Mouse (Mus musculus) left cerebral cortex, adult 2 months (tissue): ENCODE results near the gene Plekhj1. TPM values are rescaled to one million over a fixed set of nuclear protein-coding genes. Genes with fewer than 3 reads are reported as not detected.
"Not testable (repeated sequence)": the region's sequence is repeated elsewhere in the genome, so short reads cannot be mapped to it uniquely, and the experiment has no call there.

ENCODE experiments used
- DNase-seq, 2 experiments: peaks; one replicate each; pipeline ENCODE4 v3.0.0; 2021 to 2022; ENCODE audit warnings: low spot score in 2 of 2, mixed read lengths in 1 of 2; ENCODE audit errors: extremely low spot score in 1 of 2
- H3K27ac ChIP-seq: fragments of 200-600 bp; 2 replicates; pipeline ENCODE4 v1.8.1; 2022
- H3K4me3 ChIP-seq: fragments of 200-600 bp; 2 replicates; pipeline ENCODE4 v1.8.1; 2022
- CTCF ChIP-seq: fragments of 200-600 bp; IDR thresholded peaks from 2 replicates; pipeline ENCODE4 v1.8.1; 2022; ENCODE audit warnings: antibody characterized with exemption, mild to moderate bottlenecking, moderate library complexity
- intact Hi-C: fragments of 180-260 bp; cut with DNase I; formaldehyde crosslinking; loops from one replicate; pipeline ENCODE4 v1.15.1; 2025
- total RNA-seq, 2 experiments: library from RNA; stranded (reverse); gene quantifications; 2 replicates each; pipeline ENCODE4 v1.2.3; 2021

The Plekhj1 gene
- total RNA-seq, 2 experiments from 2014 or later = 68.2 to 71.0 TPM

- H3K27ac ChIP-seq = no peak overlapping the region
- no peak for DNase-seq
- H3K4me3 ChIP-seq = no peak overlapping the region
- TF ChIP-seq CTCF = no peak
- intact Hi-C loops = no loop called here
Measured at GRCm38 (mm10) chr10:80836949-80837379, 38.5 kb upstream of the Plekhj1 start.

- no peak for TF ChIP-seq CTCF
- H3K27ac ChIP-seq = no peak overlapping the region
- no peak for DNase-seq
- intact Hi-C loops = no loop called here
- H3K4me3 ChIP-seq = no peak overlapping the region
Measured at GRCm38 (mm10) chr10:80835617-80836016, 37.2 kb upstream of the Plekhj1 start.

GRCm38 (mm10) chr10:80832818-80833217 lies 34.4 kb upstream of the Plekhj1 start:
- H3K27ac ChIP-seq = no peak overlapping the region
- intact Hi-C loops = no loop called here
- TF ChIP-seq CTCF = no peak

GRCm38 (mm10) chr10:80831136-80831535 lies 32.7 kb upstream of the Plekhj1 start:
- intact Hi-C loops = no loop called here
- no peak for TF ChIP-seq CTCF
- DNase-seq = no peak
- H3K27ac ChIP-seq = no peak overlapping the region
- no peak overlapping the region for H3K4me3 ChIP-seq

More at GRCm38 (mm10) chr10:80832818-80833217, 34.4 kb upstream of the Plekhj1 start:
- H3K4me3 ChIP-seq = no peak overlapping the region
- DNase-seq = no peak

DNA sequence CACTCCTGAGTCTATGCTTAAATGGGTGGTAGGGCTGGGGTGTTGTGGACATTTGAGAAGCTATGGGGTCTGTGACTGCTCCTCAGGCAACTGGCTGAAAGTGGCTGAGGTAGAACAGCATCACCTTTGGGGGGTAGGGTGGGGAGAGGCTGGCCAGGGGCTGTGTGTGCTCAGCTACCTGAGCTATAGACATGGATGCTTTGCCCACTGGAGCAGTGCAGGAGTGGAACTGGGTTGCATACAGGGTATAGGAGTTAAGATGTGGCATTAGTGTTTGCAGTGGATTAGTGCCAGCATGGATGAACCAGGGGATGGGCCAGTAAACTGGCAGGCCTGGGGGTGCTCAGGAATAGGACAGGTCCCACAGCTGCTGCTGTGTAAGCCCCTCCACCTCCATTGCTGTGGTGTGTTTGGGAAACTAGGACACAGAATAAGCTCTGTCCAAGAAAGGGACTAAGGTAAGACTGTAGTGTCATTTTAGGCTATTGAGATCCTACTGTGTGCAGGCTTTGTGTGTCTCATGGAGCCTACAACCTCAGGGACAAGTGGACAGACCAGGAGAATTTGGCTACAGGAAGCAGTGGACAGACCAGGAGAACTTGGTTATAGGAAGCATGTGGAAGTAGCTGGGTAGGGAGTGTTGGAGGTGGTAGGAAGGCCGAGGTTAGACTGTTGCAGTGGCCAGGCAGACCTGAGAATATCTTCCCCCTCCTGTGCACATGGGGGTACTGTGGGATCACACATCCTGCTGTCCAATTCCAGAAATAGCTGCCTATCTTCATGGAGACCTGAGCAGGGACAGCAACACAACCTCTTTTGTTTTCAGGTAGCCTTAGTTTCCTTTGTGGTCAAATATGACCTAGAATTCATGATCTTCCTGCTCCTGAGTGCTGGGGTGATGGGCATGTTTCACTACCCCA lies 31.2 kb upstream of the Plekhj1 start:
- no peak for TF ChIP-seq CTCF
- H3K4me3 ChIP-seq = no peak overlapping the region
- H3K27ac ChIP-seq = no peak overlapping the region
- intact Hi-C loops = loop anchor here (5.0 kb wide), 1 partner anchor 168 kb away; no protein-coding TSS in a partner anchor
- DNase-seq = no peak

DNA sequence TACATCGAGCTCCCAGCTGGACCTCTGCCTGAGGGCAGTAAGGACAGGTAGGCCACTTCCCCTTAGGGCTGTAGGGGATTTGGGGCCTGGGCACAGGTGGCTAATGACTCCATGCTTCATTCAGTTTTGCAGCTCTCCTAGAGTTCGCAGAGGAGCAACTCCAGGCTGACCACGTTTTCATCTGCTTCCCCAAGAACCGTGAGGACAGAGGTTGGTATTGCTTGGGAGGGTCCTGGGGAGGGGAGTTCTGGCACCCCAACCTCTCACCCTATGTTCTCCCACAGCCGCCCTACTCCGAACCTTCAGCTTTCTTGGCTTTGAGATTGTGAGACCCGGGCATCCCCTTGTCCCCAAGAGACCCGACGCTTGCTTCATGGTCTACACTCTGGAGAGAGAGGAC lies 30.2 kb upstream of the Plekhj1 start:
- H3K27ac ChIP-seq, DNase-seq: not testable (repeated sequence)
- intact Hi-C loops = loop anchor here (5.0 kb wide), 1 partner anchor 169 kb away; no protein-coding TSS in a partner anchor
- H3K4me3 ChIP-seq = peak overlapping the region; percentile 93

DNA sequence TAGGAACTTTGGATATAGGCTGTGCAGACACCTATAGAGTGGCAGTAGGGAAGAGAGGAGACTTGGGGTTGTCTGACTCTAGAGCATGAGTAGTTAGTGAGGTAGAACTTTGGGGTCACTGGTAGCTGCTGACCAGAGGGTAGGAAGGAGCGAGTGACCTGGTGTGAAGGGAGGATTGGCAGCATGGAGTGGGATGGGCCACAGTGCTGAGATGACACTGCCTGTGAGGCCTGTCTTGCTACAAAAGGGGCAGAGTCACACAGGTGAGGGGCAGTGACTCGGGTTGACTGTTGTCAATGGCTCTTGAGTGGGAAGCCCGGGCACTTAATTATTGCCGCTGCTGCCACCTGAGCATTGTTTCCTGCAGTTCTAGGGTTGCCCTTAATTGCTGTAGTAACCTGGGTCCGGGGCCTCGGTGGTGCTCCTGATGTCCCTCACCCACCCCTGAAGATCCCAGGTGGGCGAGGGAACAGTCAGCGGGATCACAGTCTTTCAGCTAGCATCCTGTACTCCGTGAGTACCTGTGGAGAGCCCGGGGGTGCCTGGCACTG lies 29.5 kb upstream of the Plekhj1 start:
- no peak for TF ChIP-seq CTCF
- DNase-seq = no peak
- peak overlapping the region; percentile 93 for H3K4me3 ChIP-seq
- H3K27ac ChIP-seq = no peak overlapping the region
- intact Hi-C loops = loop anchor here (5.0 kb wide), 1 partner anchor 169 kb away; no protein-coding TSS in a partner anchor

- no peak for TF ChIP-seq CTCF
Measured at GRCm38 (mm10) chr10:80827063-80827869, 28.8 kb upstream of the Plekhj1 start.

DNA sequence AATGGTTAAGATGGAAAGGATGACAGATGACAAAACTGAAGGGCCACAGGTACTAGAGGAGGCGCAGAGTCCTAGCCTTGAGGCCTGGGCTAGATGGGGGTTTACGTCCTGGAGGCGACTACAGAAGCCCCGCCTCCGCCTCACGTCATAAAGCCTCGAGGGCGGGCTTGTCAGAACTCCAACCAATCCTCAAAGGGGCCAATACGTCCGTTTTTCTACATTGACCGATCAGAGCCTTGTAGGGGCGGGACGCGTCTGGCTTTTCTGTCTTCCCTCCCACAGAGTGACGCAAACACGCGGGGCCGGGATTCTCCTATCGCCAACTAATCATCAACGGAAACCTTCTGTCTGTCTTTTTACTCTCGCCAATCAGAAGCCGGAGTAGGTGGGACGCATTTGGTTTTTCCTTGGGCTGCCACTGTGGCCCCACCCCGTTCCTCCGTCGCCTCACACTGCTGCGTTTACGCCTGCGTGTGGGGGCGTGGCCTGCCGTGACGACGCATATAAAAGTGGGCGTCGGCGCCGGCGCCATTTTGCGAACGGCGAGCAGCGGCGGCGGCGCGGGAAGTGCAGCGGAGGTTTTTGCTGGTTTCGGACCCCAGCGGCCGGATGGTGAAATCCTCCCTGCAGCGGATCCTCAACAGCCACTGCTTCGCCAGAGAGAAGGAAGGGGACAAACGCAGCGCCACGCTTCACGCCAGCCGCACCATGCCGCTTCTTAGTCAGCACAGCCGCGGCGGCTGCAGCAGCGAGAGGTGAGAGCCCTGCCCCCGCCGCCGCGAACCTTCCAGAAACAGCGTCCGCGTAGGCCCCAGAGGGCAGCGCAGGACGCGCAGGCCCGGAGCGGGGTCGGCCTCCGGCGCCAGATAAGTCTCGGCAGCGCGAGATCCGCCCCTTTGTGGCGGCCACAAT lies 28.0 kb upstream of the Plekhj1 start, which contains the start of gene Oaz1:
Oaz1 (plus strand) TSS at position 506 of the 912 bp plus-strand sequence.
- peak; percentile 98 to 99 for DNase-seq
- peak; percentile 14 for TF ChIP-seq CTCF
- intact Hi-C loops = loop anchor here (1.0 to 5.0 kb wide), 2 partner anchors 29 to 171 kb away; partner anchors contain the start of genes Lsm7 and Sppl2b
- peak within 1 kb of the TSS; percentile 98 for H3K27ac ChIP-seq
- H3K4me3 ChIP-seq = peak within 1 kb of the TSS; percentile 93

More at GRCm38 (mm10) chr10:80827063-80827869, 28.8 kb upstream of the Plekhj1 start:
- Histone ChIP-seq H3K4me3 (peak overlapping the region; percentile 93), H3K27ac (peak overlapping the region; percentile 98)
- no peak for DNase-seq
- intact Hi-C loops = loop anchor here (5.0 kb wide), 1 partner anchor 170 kb away; no protein-coding TSS in a partner anchor

GRCm38 (mm10) chr10:80824827-80825226 lies 26.4 kb upstream of the Plekhj1 start:
- no peak for DNase-seq
- no peak overlapping the region for H3K27ac ChIP-seq
- no peak overlapping the region for H3K4me3 ChIP-seq
- TF ChIP-seq CTCF = no peak
- intact Hi-C loops = loop anchor here (5.0 kb wide), 1 partner anchor 172 kb away; no protein-coding TSS in a partner anchor
